Mouse (Mus musculus): ENCODE data around the gene Rtkn2.

DNA sequence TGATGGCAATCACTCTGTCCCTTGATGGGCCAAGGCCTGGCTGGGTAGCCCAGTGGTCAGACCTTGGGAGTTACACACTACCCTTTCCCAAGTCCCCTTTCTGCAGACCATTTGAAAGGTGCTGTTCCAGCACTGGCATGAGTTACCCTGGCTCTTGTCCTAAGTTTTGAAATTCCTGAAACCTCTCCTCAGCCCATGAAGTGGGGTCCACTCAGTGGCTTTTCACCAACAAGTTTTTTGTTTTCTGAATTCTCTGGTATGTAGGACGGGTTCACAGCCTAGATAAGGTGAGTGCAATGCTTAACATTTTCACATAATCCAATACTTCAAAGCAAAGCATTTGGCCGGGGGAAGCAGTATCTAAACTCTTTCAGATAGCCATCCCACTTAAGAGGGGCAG is 115.8 kb downstream of the Rtkn2 start:
- TF ChIP-seq CTCF (IDR thresholded peaks at IDR 0.05; ENCODE audit: low read depth, low read length): no peak
- no peak for TF ChIP-seq POLR2AphosphoS5 (IDR thresholded peaks at IDR 0.05; ENCODE audit: insufficient replicate concordance, low read depth, low read length)
- TF ChIP-seq GATA1 (IDR thresholded peaks at IDR 0.05; ENCODE audit: borderline replicate concordance, low read length): no peak

Measured in G1E (cell line).